24 mouse cellular contexts compared by ENCODE assay signal in genomic region chr13:32704911-32705310, GRCm38 (mm10).
A peak's percentile ranks its signal among the peaks of the same experiment; 100 is the strongest.
DNase-seq lines count a peak whose midpoint lies in the region; ATAC-seq lines count a peak whose summit lies in the region.
"Had no signal": no experiment of that assay in that cellular context is flagged by ENCODE, and none has a peak within 500 bp of the region (broad histone marks: within the 10 kb centered on the region; RNA-seq: fewer than 3 reads in every experiment).

No protein-coding gene starts in this region.

- no peaks in the 10 kb centered on the region for H3K9me3 ChIP-seq in hindbrain, embryonic 12.5 days (replicated peaks)
- no peaks in the 10 kb centered on the region for H3K9me3 ChIP-seq in hindbrain, embryonic 14.5 days (ENCODE audit: control insufficient read depth, low read length)
- H3K9me3 ChIP-seq in embryonic facial prominence, embryonic 11.5 days (replicated peaks; ENCODE audit: control insufficient read depth, low read length), result no peaks in the 10 kb centered on the region
- no peaks in the 10 kb centered on the region for H3K9me3 ChIP-seq in limb, embryonic 13.5 days
- H3K9me3 ChIP-seq in forebrain, embryonic 15.5 days, result no peaks in the 10 kb centered on the region
- H3K9me3 ChIP-seq: heart, embryonic 15.5 days; midbrain, embryonic 15.5 days had no signal

- H3K9ac ChIP-seq in hindbrain, embryonic 12.5 days, result no peak overlapping the region
- no peak overlapping the region for H3K9ac ChIP-seq in hindbrain, embryonic 14.5 days
- no peak overlapping the region for H3K9ac ChIP-seq in embryonic facial prominence, embryonic 11.5 days (replicated peaks; ENCODE audit: low read length)
- H3K9ac ChIP-seq in limb, embryonic 13.5 days, result no peak overlapping the region
- H3K9ac ChIP-seq in forebrain, embryonic 15.5 days (replicated peaks), result no peak overlapping the region
- H3K9ac ChIP-seq: heart, embryonic 15.5 days; liver, embryonic 14.5 days; midbrain, embryonic 15.5 days had no signal

- no peaks in the 10 kb centered on the region for H3K27me3 ChIP-seq in hindbrain, embryonic 12.5 days
- no peaks in the 10 kb centered on the region for H3K27me3 ChIP-seq in hindbrain, embryonic 14.5 days (ENCODE audit: control insufficient read depth, insufficient read depth, low read length)
- H3K27me3 ChIP-seq in embryonic facial prominence, embryonic 11.5 days (ENCODE audit: control insufficient read depth, insufficient read depth, low read length), result no peaks in the 10 kb centered on the region
- H3K27me3 ChIP-seq in limb, embryonic 13.5 days, result no peaks in the 10 kb centered on the region
- no peaks in the 10 kb centered on the region for H3K27me3 ChIP-seq in forebrain, embryonic 15.5 days
- H3K27me3 ChIP-seq: heart, embryonic 15.5 days; midbrain, embryonic 15.5 days had no signal

- no peak for ATAC-seq in hindbrain, embryonic 12.5 days (ENCODE audit: low FRiP score)
- no peak for ATAC-seq in hindbrain, embryonic 14.5 days (ENCODE audit: low FRiP score)
- ATAC-seq in embryonic facial prominence, embryonic 11.5 days (replicated peaks; ENCODE audit: insufficient number of reproducible peaks, low FRiP score, low TSS enrichment, low read depth), result no peak
- ATAC-seq in limb, embryonic 13.5 days (ENCODE audit: low FRiP score, low read depth), result peak; percentile 28; the same call in 1 of the 2 replicates
- ATAC-seq in forebrain, embryonic 15.5 days (replicated peaks), result no peak
- ATAC-seq: CD4-positive, CD25-positive, alpha-beta regulatory T cell, adult 4 months; inflammation-experienced regulatory T-cells, adult 6 months; midbrain, embryonic 15.5 days; Patski had no signal

- no peaks in the 10 kb centered on the region for H3K36me3 ChIP-seq in hindbrain, embryonic 12.5 days
- H3K36me3 ChIP-seq in hindbrain, embryonic 14.5 days (replicated peaks; ENCODE audit: control insufficient read depth, insufficient read depth), result no peaks in the 10 kb centered on the region
- H3K36me3 ChIP-seq in embryonic facial prominence, embryonic 11.5 days (replicated peaks; ENCODE audit: control insufficient read depth, insufficient read depth, low read depth, low read length), result no peaks in the 10 kb centered on the region
- no peaks in the 10 kb centered on the region for H3K36me3 ChIP-seq in limb, embryonic 13.5 days
- no peaks in the 10 kb centered on the region for H3K36me3 ChIP-seq in forebrain, embryonic 15.5 days
- H3K36me3 ChIP-seq: heart, embryonic 15.5 days; midbrain, embryonic 15.5 days had no signal

- 54% methylated on average over 2 of the region's 2 CpGs for WGBS in hindbrain, embryonic 12.5 days
- 75% methylated on average over 2 of the region's 2 CpGs for WGBS in hindbrain, embryonic 14.5 days
- 43% methylated on average over 2 of the region's 2 CpGs for WGBS in embryonic facial prominence, embryonic 11.5 days
- 56% methylated on average over 2 of the region's 2 CpGs for WGBS in limb, embryonic 13.5 days
- WGBS in forebrain, embryonic 15.5 days, result 65% methylated on average over 2 of the region's 2 CpGs

- peaks cover 9% of the 10 kb centered on the region for H3K4me1 ChIP-seq in hindbrain, embryonic 12.5 days
- no peaks in the 10 kb centered on the region for H3K4me1 ChIP-seq in hindbrain, embryonic 14.5 days (replicated peaks; ENCODE audit: control insufficient read depth, insufficient read depth, low read length)
- no peaks in the 10 kb centered on the region for H3K4me1 ChIP-seq in embryonic facial prominence, embryonic 11.5 days (ENCODE audit: control insufficient read depth, insufficient read depth, low read length)
- H3K4me1 ChIP-seq in limb, embryonic 13.5 days, result peaks cover 26% of the 10 kb centered on the region
- H3K4me1 ChIP-seq in forebrain, embryonic 15.5 days, result no peaks in the 10 kb centered on the region
- H3K4me1 ChIP-seq: midbrain, embryonic 15.5 days had no signal

- peak overlapping the region; percentile 52; the same call in 1 of the 2 replicates for H3K27ac ChIP-seq in hindbrain, embryonic 12.5 days
- H3K27ac ChIP-seq in hindbrain, embryonic 14.5 days, result no peak overlapping the region
- H3K27ac ChIP-seq in embryonic facial prominence, embryonic 11.5 days (replicated peaks; ENCODE audit: low read depth, low read length), result no peak overlapping the region
- H3K27ac ChIP-seq in limb, embryonic 13.5 days, result peak overlapping the region; percentile 73
- H3K27ac ChIP-seq in forebrain, embryonic 15.5 days (replicated peaks), result no peak overlapping the region
- H3K27ac ChIP-seq: heart, embryonic 15.5 days; liver, embryonic 14.5 days; midbrain, embryonic 15.5 days; stomach, postnatal 0 days had no signal

- DNase-seq in embryo, embryonic 11 days, result peak; percentile 28
- DNase-seq in embryo, embryonic 9.5 days (ENCODE audit: extremely low spot score), result no peak
- no peak for DNase-seq in hindbrain, embryonic 14.5 days (ENCODE audit: low spot score)
- DNase-seq in embryonic facial prominence, embryonic 11.5 days (ENCODE audit: low spot score), result peak; percentile 13
- no peak for DNase-seq in adrenal gland, postnatal 4 days (ENCODE audit: low spot score in 2 of 2)
- DNase-seq: adrenal gland, postnatal 10 days; cerebellum, adult 11 months; cerebellum, postnatal 25 days; gastrocnemius, postnatal 10 days; kidney, adult 2 months; kidney, postnatal 25 days; lung, postnatal 36 days; right cerebral cortex, postnatal 25 days had no signal

- no peak overlapping the region for H3K4me2 ChIP-seq in hindbrain, embryonic 12.5 days (replicated peaks)
- no peak overlapping the region for H3K4me2 ChIP-seq in hindbrain, embryonic 14.5 days (replicated peaks)
- H3K4me2 ChIP-seq in embryonic facial prominence, embryonic 11.5 days (ENCODE audit: low read depth, low read length), result no peak overlapping the region
- H3K4me2 ChIP-seq in limb, embryonic 13.5 days (replicated peaks), result no peak overlapping the region
- no peak overlapping the region for H3K4me2 ChIP-seq in forebrain, embryonic 15.5 days (replicated peaks)
- H3K4me2 ChIP-seq: heart, embryonic 15.5 days; midbrain, embryonic 15.5 days had no signal

- H3K4me3 ChIP-seq in hindbrain, embryonic 12.5 days, result no peak overlapping the region
- H3K4me3 ChIP-seq in hindbrain, embryonic 14.5 days (replicated peaks; ENCODE audit: low read length), result no peak overlapping the region
- no peak overlapping the region for H3K4me3 ChIP-seq in embryonic facial prominence, embryonic 11.5 days (ENCODE audit: low read depth, low read length)
- H3K4me3 ChIP-seq in limb, embryonic 13.5 days, result no peak overlapping the region
- H3K4me3 ChIP-seq in forebrain, embryonic 15.5 days, result no peak overlapping the region
- H3K4me3 ChIP-seq: heart, embryonic 15.5 days; midbrain, embryonic 15.5 days; myocyte had no signal

Comparison
In these comparisons a context has a peak if more than half of its experiments do, and no peak if none do; other contexts are left out.
1. DNase-seq: peak in embryo, embryonic 11 days (single experiment) and embryonic facial prominence, embryonic 11.5 days (single experiment); none in embryo, embryonic 9.5 days (single experiment), hindbrain, embryonic 14.5 days (single experiment) and adrenal gland, postnatal 4 days (0 of 2).
2. H3K27ac ChIP-seq: peak in hindbrain, embryonic 12.5 days (single experiment) and limb, embryonic 13.5 days (single experiment); none in hindbrain, embryonic 14.5 days (single experiment), embryonic facial prominence, embryonic 11.5 days (single experiment) and forebrain, embryonic 15.5 days (single experiment).